Mouse (Mus musculus): Measurements from ENCODE around the gene Ctrc. TPM values are rescaled to one million over a fixed set of nuclear protein-coding genes. Genes with fewer than 3 reads are reported as not detected.
A peak's percentile ranks its signal among the peaks of the same experiment; 100 is the strongest.

The Ctrc gene
- polyA plus RNA-seq, 1 experiment from 2014 or later: not detected

DNA sequence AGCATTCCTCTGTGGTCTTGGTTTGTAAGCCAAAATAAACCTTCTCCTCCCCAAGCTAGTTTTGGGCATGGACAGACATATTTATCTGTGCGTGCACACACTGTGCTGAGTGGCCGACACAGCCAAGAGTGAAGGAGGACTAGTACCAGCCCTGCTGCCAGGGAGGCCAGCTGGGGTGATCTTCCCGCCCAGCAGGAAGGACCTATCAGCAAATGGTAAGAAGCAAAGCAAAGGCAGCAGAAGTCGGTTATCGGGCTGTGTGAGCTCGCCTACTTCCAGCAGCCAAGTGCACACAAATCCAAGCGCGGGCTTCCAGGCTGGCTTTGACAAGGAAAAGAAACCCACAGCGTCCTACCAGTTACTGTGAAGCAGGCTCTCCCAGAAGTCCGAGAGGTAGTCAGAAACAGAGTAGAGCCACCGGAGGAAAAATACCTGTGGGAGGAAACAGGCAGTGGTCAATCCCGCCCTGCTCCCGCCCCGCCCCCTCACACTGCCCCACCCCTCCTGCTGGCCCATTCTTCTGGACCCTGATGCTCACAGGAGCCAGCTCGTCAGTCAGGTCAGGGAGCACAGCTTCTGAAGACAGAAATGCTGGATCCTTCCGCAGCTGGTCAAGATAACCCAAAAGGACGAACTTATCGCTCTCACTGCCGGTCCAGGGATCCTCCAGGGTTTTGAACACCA lies 78.7 kb downstream of the Ctrc start:
- no peak overlapping the region for H3K9ac ChIP-seq
- H3K4me3 ChIP-seq: no peak overlapping the region
- no peaks in the 10 kb centered on the region for H3K27me3 ChIP-seq
- no peak for ATAC-seq (ENCODE audit: low FRiP score)
- no peak overlapping the region for H3K4me2 ChIP-seq (replicated peaks)
- peaks cover 4% of the 10 kb centered on the region for H3K4me1 ChIP-seq
- no peaks in the 10 kb centered on the region for H3K9me3 ChIP-seq (replicated peaks)
- peaks cover 94% of the 10 kb centered on the region for H3K36me3 ChIP-seq
- WGBS: 71% methylated on average over 19 of the region's 19 CpGs
- peak overlapping the region; percentile 75 for H3K27ac ChIP-seq

DNA sequence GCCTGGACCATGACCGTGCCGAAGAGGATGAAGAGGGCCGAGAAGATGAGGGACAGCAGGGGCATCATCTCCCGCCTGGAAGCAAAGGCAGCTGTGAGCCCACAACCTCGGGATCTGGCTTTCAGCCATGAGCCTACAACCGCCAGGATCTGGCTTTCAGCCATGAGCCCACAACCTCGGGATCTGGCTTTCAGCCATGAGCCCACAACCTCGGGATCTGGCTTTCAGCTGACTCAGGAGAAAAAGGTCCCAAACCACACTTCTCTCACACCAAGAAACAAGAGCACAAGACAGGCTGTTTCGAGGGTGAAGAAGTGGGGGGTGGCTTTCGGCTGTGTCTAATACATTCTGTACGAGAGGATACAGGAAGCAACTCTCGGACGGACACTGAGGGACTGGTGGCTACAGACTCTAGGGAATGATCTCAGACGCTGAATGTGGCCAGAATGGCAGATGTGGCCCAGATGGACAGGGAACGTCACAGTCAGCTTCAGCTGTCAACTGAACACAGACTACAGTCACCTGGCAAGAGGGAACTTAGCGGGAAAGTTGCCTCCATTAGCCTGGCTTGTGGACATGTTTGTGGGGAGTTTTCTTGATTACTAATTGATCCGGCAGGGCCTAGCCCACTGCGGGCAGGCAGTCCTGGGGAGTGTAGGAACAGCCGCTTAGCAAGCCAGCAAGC lies 79.3 kb downstream of the Ctrc start:
- 0 out of 2 replicates have a peak overlapping the region, but pooled peaks have one; percentile 2 for H3K4me2 ChIP-seq (replicated peaks)
- H3K27ac ChIP-seq: peak overlapping the region; percentile 75
- H3K4me3 ChIP-seq: no peak overlapping the region
- H3K9ac ChIP-seq: no peak overlapping the region
- ATAC-seq (ENCODE audit: low FRiP score): 0 out of 2 replicates have a peak, but pooled peaks have one; percentile 22
- H3K36me3 ChIP-seq: peaks cover 95% of the 10 kb centered on the region
- WGBS: 68% methylated on average over 19 of the region's 19 CpGs
- H3K27me3 ChIP-seq: no peaks in the 10 kb centered on the region
- H3K4me1 ChIP-seq: peaks cover 4% of the 10 kb centered on the region
- H3K9me3 ChIP-seq (replicated peaks): no peaks in the 10 kb centered on the region

DNA sequence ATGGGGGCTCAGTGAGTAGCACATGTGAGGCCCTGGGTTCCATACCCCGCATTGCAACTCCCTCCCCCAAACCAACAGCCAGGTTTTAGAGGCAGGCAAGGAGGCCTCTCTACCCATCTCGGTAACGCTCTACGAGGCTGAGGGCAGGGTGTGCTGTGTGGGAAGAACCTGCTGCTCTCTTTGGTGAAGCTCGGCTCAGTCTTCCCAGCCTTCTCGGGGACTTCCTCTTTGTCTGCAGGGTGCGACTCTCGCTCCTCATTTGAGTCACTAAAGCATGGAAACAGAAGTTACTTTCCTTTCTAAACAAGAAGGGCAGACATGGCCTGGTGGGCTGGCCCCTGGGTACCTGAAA lies 79.9 kb downstream of the Ctrc start:
- WGBS: 81% methylated on average over 8 of the region's 8 CpGs
- peak overlapping the region; percentile 75 for H3K27ac ChIP-seq
- ATAC-seq (ENCODE audit: low FRiP score): peak; percentile 16; the same call in 1 of the 2 replicates
- no peak overlapping the region for H3K9ac ChIP-seq
- H3K36me3 ChIP-seq: peaks cover 92% of the 10 kb centered on the region
- H3K27me3 ChIP-seq: no peaks in the 10 kb centered on the region
- no peak overlapping the region for H3K4me3 ChIP-seq
- H3K4me2 ChIP-seq (replicated peaks): no peak overlapping the region
- no peaks in the 10 kb centered on the region for H3K9me3 ChIP-seq (replicated peaks)
- peaks cover 4% of the 10 kb centered on the region for H3K4me1 ChIP-seq

DNA sequence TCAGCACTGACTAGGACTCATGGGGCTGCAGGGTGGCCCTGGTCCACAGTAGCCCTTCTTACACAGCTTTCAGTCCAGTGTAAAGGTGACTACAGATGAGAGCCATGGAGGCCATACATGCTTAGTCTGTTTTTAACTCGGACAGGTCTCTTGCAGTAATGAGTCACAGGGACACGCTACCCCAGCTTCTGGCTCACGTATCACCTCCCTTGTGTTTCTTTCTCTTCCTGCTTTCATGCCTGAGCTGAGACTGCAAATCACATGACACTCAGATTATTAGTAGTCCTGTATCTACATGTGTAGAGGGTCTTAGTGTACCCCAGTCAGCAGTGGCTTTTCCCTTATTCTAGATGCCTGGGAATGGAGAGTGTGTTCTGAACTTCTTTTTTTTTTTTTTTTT lies 81.2 kb downstream of the Ctrc start:
- Histone ChIP-seq H3K9me3 (replicated peaks) (no peaks in the 10 kb centered on the region), H3K27ac (no peak overlapping the region), H3K4me1 (peaks cover 4% of the 10 kb centered on the region), H3K4me2 (replicated peaks) (no peak overlapping the region), H3K36me3 (peaks cover 80% of the 10 kb centered on the region), H3K27me3 (no peaks in the 10 kb centered on the region), H3K4me3 (no peak overlapping the region), H3K9ac (no peak overlapping the region)
- ATAC-seq (ENCODE audit: low FRiP score): no peak
- 93% methylated on average over 3 of the region's 3 CpGs for WGBS

Other genes starting within 250 kb of the Ctrc start
- 49.1 and 57.9 TPM in 2 replicates for gene Fblim1, start 240.3 kb downstream of the Ctrc start, polyA plus RNA-seq (2016; fragmentation: Nextera tagmentation; extraction: Ambion mirVana)
- 0.29 and 0.50 TPM in 2 replicates for gene Tmem82, start 227.7 kb downstream of the Ctrc start, polyA plus RNA-seq (2016; fragmentation: Nextera tagmentation; extraction: Ambion mirVana)
- not detected in 2 replicates for gene Slc25a34, start 222.5 kb downstream of the Ctrc start, polyA plus RNA-seq (2016; fragmentation: Nextera tagmentation; extraction: Ambion mirVana)
- gene Plekhm2, start 181.5 kb downstream of the Ctrc start, polyA plus RNA-seq (2016; fragmentation: Nextera tagmentation; extraction: Ambion mirVana): 6.3 and 7.6 TPM in 2 replicates
- gene Rsc1a1, start 160.8 kb downstream of the Ctrc start, polyA plus RNA-seq (2016; fragmentation: Nextera tagmentation; extraction: Ambion mirVana): 0.43 TPM in 1 of 2 replicates, not detected in the other
- gene Ddi2, start 122.9 kb downstream of the Ctrc start, polyA plus RNA-seq (2016; fragmentation: Nextera tagmentation; extraction: Ambion mirVana): 28.1 and 28.7 TPM in 2 replicates
- not detected in 2 replicates for gene Agmat, start 99.7 kb downstream of the Ctrc start, polyA plus RNA-seq (2016; fragmentation: Nextera tagmentation; extraction: Ambion mirVana)
- 6.3 and 7.2 TPM in 2 replicates for gene Dnajc16, start 55.4 kb downstream of the Ctrc start, polyA plus RNA-seq (2016; fragmentation: Nextera tagmentation; extraction: Ambion mirVana)
- 23.6 and 25.6 TPM in 2 replicates for gene Casp9, start 52.7 kb downstream of the Ctrc start, polyA plus RNA-seq (2016; fragmentation: Nextera tagmentation; extraction: Ambion mirVana)
- gene Cela2a, start 20.2 kb downstream of the Ctrc start, polyA plus RNA-seq (2016; fragmentation: Nextera tagmentation; extraction: Ambion mirVana): not detected in 2 replicates
- gene Efhd2, start 28.6 kb upstream of the Ctrc start, polyA plus RNA-seq (2016; fragmentation: Nextera tagmentation; extraction: Ambion mirVana): 79.7 and 83.8 TPM in 2 replicates
- gene Fhad1, start 168.7 kb upstream of the Ctrc start, polyA plus RNA-seq (2016; fragmentation: Nextera tagmentation; extraction: Ambion mirVana): 5.2 and 6.2 TPM in 2 replicates
- 7.1 and 8.7 TPM in 2 replicates for gene Tmem51, start 237.9 kb upstream of the Ctrc start, polyA plus RNA-seq (2016; fragmentation: Nextera tagmentation; extraction: Ambion mirVana)

Measured in hindbrain, embryonic 12.5 days (tissue).